Mouse (Mus musculus): Measurements from ENCODE around the gene Gm20388.
A peak's percentile ranks its signal among the peaks of the same experiment; 100 is the strongest.

The Gm20388 gene

GRCm38 (mm10) chr8:122463651-122464640, 2553.3 kb downstream of the Gm20388 start:
- no peak for DNase-seq (ENCODE audit: extremely low spot score, low spot score)

GRCm38 (mm10) chr8:122464985-122465384, 2554.3 kb downstream of the Gm20388 start:
- no peak for DNase-seq (ENCODE audit: extremely low spot score, low spot score)

- no peak for DNase-seq (ENCODE audit: extremely low spot score, low spot score)
Measured at GRCm38 (mm10) chr8:122467816-122468215, 2557.2 kb downstream of the Gm20388 start.

GRCm38 (mm10) chr8:122469407-122469806, 2558.8 kb downstream of the Gm20388 start:
- DNase-seq (ENCODE audit: extremely low spot score, low spot score) = no peak

- DNase-seq (ENCODE audit: extremely low spot score, low spot score) = no peak
Measured at GRCm38 (mm10) chr8:122469965-122470364, 2559.3 kb downstream of the Gm20388 start.

- no peak for DNase-seq (ENCODE audit: extremely low spot score, low spot score)
Measured at GRCm38 (mm10) chr8:122470691-122471090, 2560.1 kb downstream of the Gm20388 start.

- DNase-seq (ENCODE audit: extremely low spot score, low spot score) = no peak
Measured at GRCm38 (mm10) chr8:122473911-122474421, 2563.3 kb downstream of the Gm20388 start.

- DNase-seq (ENCODE audit: extremely low spot score, low spot score) = peak; percentile 32
Measured at GRCm38 (mm10) chr8:122474951-122475560, 2564.4 kb downstream of the Gm20388 start.

GRCm38 (mm10) chr8:122475580-122476320, 2565.1 kb downstream of the Gm20388 start, which contains the start of the genes Rnf166 and Ctu2:
Rnf166 (minus strand) TSS chr8:122476064.
Ctu2 (plus strand) TSS chr8:122476143.
- DNase-seq (ENCODE audit: extremely low spot score, low spot score) = peak; percentile 96

- DNase-seq (ENCODE audit: extremely low spot score, low spot score) = no peak
Measured at GRCm38 (mm10) chr8:122482448-122482847, 2571.8 kb downstream of the Gm20388 start.

GRCm38 (mm10) chr8:122483877-122484276, 2573.2 kb downstream of the Gm20388 start:
- DNase-seq (ENCODE audit: extremely low spot score, low spot score) = no peak

GRCm38 (mm10) chr8:122484831-122485230, 2574.2 kb downstream of the Gm20388 start:
- DNase-seq (ENCODE audit: extremely low spot score, low spot score) = no peak

GRCm38 (mm10) chr8:122488387-122488786, 2577.7 kb downstream of the Gm20388 start:
- DNase-seq (ENCODE audit: extremely low spot score, low spot score) = no peak

- DNase-seq (ENCODE audit: extremely low spot score, low spot score) = no peak
Measured at GRCm38 (mm10) chr8:122497016-122497734, 2586.5 kb downstream of the Gm20388 start.

- no peak for DNase-seq (ENCODE audit: extremely low spot score, low spot score)
Measured at GRCm38 (mm10) chr8:122497912-122498311, 2587.3 kb downstream of the Gm20388 start.

- peak; percentile 76 for DNase-seq (ENCODE audit: extremely low spot score, low spot score)
Measured at GRCm38 (mm10) chr8:122500856-122501255, 2590.2 kb downstream of the Gm20388 start.

GRCm38 (mm10) chr8:122511552-122511951, 2600.9 kb downstream of the Gm20388 start:
- DNase-seq (ENCODE audit: extremely low spot score, low spot score) = no peak

- DNase-seq (ENCODE audit: extremely low spot score, low spot score) = no peak
Measured at GRCm38 (mm10) chr8:122512392-122512791, 2601.8 kb downstream of the Gm20388 start.

- DNase-seq (ENCODE audit: extremely low spot score, low spot score) = no peak
Measured at GRCm38 (mm10) chr8:122515699-122516098, 2605.1 kb downstream of the Gm20388 start.

GRCm38 (mm10) chr8:122517541-122518190, 2607.0 kb downstream of the Gm20388 start:
- DNase-seq (ENCODE audit: extremely low spot score, low spot score) = peak; percentile 48
